Mouse (Mus musculus): ENCODE data around the gene Gm1604a.
"Not testable (repeated sequence)": the region's sequence is repeated elsewhere in the genome, so short reads cannot be mapped to it uniquely, and the experiment has no call there.

- TF ChIP-seq CTCF (IDR thresholded peaks at IDR 0.05; ENCODE audit: extremely low read depth, insufficient read length, insufficient replicate concordance, low read depth, low read length); POLR2A (IDR thresholded peaks at IDR 0.05; ENCODE audit: low read depth, low read length): not testable (repeated sequence)
These were observed 97.2 kb downstream of the Gm1604a start for GRCm38 (mm10) chr17:7122554-7122953.
